Mouse (Mus musculus) CH12.LX (cell line): ENCODE measurements at regions not wholly inside any gene's neighbourhood (a gene's known extent, or its start where the extent isn't known, plus 50 kb on each side); places are given as distances from the start of the nearest gene placed in this dataset.

Source experiments
- CTCF ChIP-seq, 2 experiments: IDR thresholded peaks in 1 of 2; conservative IDR thresholded peaks in 1 of 2; 2 replicates each; pipeline ENCODE4 v1.5.1; 2011 to 2012; ENCODE audit warnings: low read depth in 2 of 2, low read length in 2 of 2, improper control_type of control experiment in 1 of 2, inconsistent platforms in 1 of 2, mild to moderate bottlenecking in 1 of 2, moderate library complexity in 1 of 2
- NRF1 ChIP-seq: IDR thresholded peaks from 2 replicates; pipeline ENCODE4 v1.6.1; 2014; ENCODE audit warnings: low read depth, mild to moderate bottlenecking, inconsistent platforms, low read length, improper control_type of control experiment, moderate library complexity
- USF2 ChIP-seq: conservative IDR thresholded peaks from 2 replicates; pipeline ENCODE4 v1.6.1; 2011; ENCODE audit warnings: low read depth, low read length, improper control_type of control experiment
- ZMIZ1 ChIP-seq: IDR thresholded peaks from 2 replicates; pipeline ENCODE4 v1.6.1; 2012; ENCODE audit warnings: low read depth, mild to moderate bottlenecking, inconsistent platforms, low read length, improper control_type of control experiment

DNA sequence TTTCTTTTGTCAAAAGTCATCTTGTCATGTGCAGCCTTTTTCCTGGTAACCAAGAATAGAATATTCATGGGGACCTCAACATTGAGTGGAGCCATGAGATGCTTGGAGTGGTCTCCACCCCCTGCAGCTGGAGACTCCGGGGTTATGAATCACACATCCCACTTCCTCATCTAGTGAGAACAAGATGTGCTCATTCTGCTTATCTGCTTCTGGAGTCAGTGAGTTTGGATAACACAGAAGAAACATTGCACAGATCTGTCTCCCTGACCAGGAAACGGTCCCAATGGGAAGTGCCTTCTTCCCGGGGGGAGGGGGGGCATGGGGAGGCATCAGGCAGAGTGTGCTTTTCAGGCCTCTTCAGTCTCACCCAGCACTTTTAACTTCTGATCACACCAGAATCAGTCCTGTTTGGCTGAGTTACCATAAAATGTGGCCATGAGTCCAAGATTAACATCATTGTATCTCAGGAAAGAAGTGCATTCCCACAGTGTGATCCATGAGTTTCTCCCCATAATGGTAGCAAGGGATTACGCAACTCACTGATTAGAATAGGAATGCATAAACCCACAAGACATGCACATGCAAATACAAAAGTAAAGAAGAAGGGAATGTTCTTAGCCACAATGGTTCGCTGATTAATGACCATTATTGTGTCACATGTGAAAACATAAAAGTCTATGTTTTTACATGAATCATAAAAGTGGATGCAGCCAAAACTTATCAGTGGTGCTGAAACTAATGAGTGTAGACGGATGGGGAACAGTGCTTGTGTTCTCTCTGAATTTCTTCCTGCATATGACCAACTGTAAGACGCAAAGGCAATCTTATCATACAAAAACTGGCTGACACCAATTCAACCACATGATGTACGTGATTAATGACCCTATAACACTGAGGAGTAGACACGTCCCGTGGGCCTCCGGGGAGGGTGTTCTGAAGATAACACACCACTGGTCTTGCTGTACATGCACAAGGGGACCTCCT is 393.8 kb upstream of the Mmadhc start:
- TF ChIP-seq USF2 (no peak), NRF1 (no peak), CTCF (conservative IDR thresholded peaks at IDR 0.05 in 1 of 2, IDR thresholded peaks at IDR 0.05 in 1 of 2; ENCODE audit: low read depth in 2 of 2, low read length in 2 of 2) (no peak), ZMIZ1 (no peak)
